Mouse (Mus musculus): ENCODE data around the gene Mycl. TPM values are rescaled to one million over a fixed set of nuclear protein-coding genes. Genes with fewer than 3 reads are reported as not detected.

Gene Mycl
- polyA plus RNA-seq, 1 experiment: 1.6 TPM

DNA sequence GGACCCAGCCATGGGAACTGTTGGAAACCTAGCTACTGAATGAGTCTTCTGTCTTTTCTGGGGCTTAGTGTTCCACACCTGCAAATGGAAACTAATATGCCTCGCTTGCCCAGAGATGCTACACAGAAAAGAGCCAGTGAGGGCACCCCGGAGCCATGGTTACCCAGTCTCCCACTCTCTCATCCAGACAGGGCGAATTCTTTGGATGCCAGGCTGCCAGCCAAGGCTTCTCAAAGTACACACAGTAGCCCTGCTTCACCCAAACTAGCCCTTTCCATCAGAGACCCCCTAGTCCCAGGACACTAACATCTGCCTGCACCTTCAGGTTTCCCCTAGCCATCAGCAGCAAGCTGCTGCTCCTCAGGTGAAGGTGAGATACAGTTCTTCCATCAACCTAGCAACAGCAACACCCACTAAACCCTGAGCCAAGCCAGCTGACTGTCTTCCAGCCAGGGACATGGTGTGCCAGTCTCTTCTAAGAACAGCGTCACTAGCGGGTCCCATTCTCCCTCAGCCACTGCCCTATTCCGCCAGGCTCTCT, 36.9 kb upstream of the Mycl start:
- peak; percentile 69 for DNase-seq
- WGBS: 63% methylated on average over 6 of the region's 6 CpGs
- no peaks in the 10 kb centered on the region for H3K27me3 ChIP-seq (replicated peaks; ENCODE audit: control insufficient read depth, insufficient read depth, low read length)
- H3K27ac ChIP-seq (ENCODE audit: insufficient read depth, low read depth, low read length): no peak overlapping the region
- TF ChIP-seq CTCF (conservative IDR thresholded peaks at IDR 0.05; ENCODE audit: insufficient read depth, insufficient read length, low read depth, low read length) (no peak), POLR2A (IDR thresholded peaks at IDR 0.05; ENCODE audit: low read depth, low read length) (no peak)
- H3K4me1 ChIP-seq (ENCODE audit: control insufficient read depth, insufficient read depth, low read length): peaks cover 9% of the 10 kb centered on the region
- H3K4me3 ChIP-seq (ENCODE audit: insufficient read depth, low read depth, low read length): no peak overlapping the region
- no peaks in the 10 kb centered on the region for H3K36me3 ChIP-seq (ENCODE audit: control insufficient read depth, insufficient read depth, low read length)

DNA sequence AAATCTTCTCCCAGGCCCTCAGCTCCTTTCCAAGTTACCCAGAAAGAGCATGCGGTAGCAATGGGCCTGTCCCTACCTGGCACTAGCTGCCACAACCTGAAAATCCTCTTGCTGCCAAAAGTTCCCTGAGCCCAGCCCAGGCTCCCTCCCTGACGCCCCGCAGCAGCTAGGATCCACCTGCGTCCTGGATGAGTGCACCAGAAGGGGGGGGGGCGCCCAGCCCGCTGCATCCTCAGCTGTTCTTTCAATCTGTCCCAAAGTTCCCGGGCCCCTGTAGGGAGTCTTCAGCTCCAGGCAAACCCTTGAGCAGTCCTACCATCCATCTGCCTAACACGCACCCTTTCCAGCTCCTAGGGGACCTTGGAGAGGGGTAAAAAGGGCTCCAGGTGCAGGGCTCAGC, 35.6 kb upstream of the Mycl start:
- Histone ChIP-seq H3K27ac (ENCODE audit: insufficient read depth, low read depth, low read length) (no peak overlapping the region), H3K36me3 (ENCODE audit: control insufficient read depth, insufficient read depth, low read length) (no peaks in the 10 kb centered on the region), H3K4me1 (ENCODE audit: control insufficient read depth, insufficient read depth, low read length) (peaks cover 5% of the 10 kb centered on the region), H3K4me3 (ENCODE audit: insufficient read depth, low read depth, low read length) (peak overlapping the region; percentile 45), H3K27me3 (replicated peaks; ENCODE audit: control insufficient read depth, insufficient read depth, low read length) (no peaks in the 10 kb centered on the region)
- TF ChIP-seq POLR2A (IDR thresholded peaks at IDR 0.05; ENCODE audit: low read depth, low read length) (no peak), CTCF (conservative IDR thresholded peaks at IDR 0.05; ENCODE audit: insufficient read depth, insufficient read length, low read depth, low read length) (no peak)
- 15% methylated on average over 8 of the region's 8 CpGs for WGBS
- DNase-seq: peak; percentile 36

DNA sequence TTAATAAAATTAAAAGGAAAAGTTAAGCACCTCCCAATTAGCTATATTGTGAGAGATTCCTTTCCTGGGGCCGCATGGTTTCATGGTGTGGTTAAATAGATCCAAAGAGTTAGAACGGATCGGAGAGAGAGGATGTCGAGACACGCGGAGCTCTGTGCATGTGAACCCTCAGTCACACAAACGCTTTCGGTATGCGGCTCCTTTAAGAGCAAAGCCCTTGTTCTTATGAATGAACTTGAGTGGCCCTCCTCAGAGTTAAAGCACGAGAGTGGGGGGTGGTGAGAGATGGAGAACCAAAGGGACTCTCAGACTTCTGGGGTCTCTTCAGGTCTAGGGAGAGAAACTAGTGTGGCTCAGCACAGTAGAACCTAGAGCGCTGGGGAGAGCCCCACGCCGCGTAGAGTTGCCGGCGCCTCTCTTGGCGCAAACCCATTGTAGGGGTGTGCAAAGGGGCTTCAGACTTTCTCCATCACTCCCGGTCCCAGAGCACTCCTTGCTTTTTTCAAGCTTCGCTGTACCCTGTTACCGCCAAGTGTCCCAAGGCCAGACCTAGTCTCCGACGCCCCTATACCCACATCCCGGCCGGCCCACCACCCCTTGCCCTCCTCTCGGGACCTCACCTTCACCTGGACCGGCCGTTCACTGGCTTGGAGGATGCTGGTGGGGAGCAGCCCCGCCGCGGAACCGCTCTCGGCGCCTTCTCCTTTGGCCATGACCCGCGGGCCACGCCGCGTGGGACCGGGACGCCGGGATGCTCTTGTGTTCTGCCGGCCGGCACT, 34.9 kb upstream of the Mycl start:
- Histone ChIP-seq H3K4me1 (ENCODE audit: control insufficient read depth, insufficient read depth, low read length) (no peaks in the 10 kb centered on the region; the same call in 1 of the 2 replicates), H3K4me3 (ENCODE audit: insufficient read depth, low read depth, low read length) (peak overlapping the region; percentile 45), H3K27ac (ENCODE audit: insufficient read depth, low read depth, low read length) (no peak overlapping the region), H3K36me3 (ENCODE audit: control insufficient read depth, insufficient read depth, low read length) (no peaks in the 10 kb centered on the region), H3K27me3 (replicated peaks; ENCODE audit: control insufficient read depth, insufficient read depth, low read length) (no peaks in the 10 kb centered on the region)
- under 1% methylated on average over 43 of the region's 43 CpGs for WGBS
- peak; percentile 44 for DNase-seq
- TF ChIP-seq CTCF (conservative IDR thresholded peaks at IDR 0.05; ENCODE audit: insufficient read depth, insufficient read length, low read depth, low read length): no peak
- no peak for TF ChIP-seq POLR2A (IDR thresholded peaks at IDR 0.05; ENCODE audit: low read depth, low read length)

DNA sequence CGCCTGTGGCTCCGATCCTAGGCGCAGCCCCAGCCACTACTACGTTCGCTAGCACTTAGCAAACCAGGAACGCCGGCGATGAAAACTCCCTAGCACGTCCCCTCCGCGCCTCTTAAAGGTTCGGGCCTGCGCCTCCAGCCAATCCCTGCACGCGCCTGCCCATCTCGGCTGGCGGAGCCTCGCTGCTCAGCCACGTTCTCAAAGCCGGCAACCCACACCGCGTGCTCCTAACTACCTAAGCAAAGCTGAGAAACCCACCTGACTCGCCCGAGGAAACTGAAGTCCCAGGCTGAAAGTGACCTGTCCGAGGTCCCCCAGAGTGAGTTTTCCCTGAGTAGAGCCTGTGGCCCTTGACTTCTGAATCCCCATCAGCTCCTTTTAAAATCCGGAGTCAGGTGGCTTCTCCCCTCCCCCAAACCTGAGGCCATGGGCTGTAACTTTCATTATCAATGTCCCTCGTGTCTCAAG, 34.3 kb upstream of the Mycl start, which contains the start of gene Mfsd2a:
Gene Mfsd2a, minus strand, starts transcription at position 89 of the 468 bp plus-strand sequence.
- TF ChIP-seq CTCF (conservative IDR thresholded peaks at IDR 0.05; ENCODE audit: insufficient read depth, insufficient read length, low read depth, low read length): no peak
- TF ChIP-seq POLR2A (IDR thresholded peaks at IDR 0.05; ENCODE audit: low read depth, low read length): no peak
- Histone ChIP-seq H3K4me1 (ENCODE audit: control insufficient read depth, insufficient read depth, low read length) (no peaks in the 10 kb centered on the region), H3K27me3 (replicated peaks; ENCODE audit: control insufficient read depth, insufficient read depth, low read length) (no peaks in the 10 kb centered on the region), H3K36me3 (ENCODE audit: control insufficient read depth, insufficient read depth, low read length) (no peaks in the 10 kb centered on the region), H3K27ac (ENCODE audit: insufficient read depth, low read depth, low read length) (no peak within 1 kb of the TSS), H3K4me3 (ENCODE audit: insufficient read depth, low read depth, low read length) (peak within 1 kb of the TSS; percentile 45)
- 4% methylated on average over 27 of the region's 27 CpGs for WGBS
- DNase-seq: peak; percentile 81

DNA sequence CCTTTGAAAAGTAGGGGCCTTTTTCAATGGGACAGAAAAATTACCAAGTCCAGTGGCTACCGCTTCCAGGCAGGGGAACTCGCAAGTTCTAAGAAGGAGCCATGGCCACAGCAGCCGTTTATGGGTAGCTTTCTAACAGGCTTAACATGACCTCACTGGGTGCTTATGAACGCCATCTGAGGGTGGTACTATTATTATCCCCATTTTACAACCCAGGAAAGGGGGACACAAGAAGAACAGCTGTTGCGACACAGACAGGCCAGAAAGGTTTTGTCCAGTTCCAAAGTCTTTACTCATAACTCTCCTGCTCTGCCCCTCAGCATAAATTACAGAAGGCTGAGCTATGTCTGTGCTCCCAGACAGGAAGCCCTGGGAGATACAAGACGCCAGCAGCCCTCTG, 33.9 kb upstream of the Mycl start:
- WGBS: 59% methylated on average over 6 of the region's 6 CpGs
- H3K4me1 ChIP-seq (ENCODE audit: control insufficient read depth, insufficient read depth, low read length): no peaks in the 10 kb centered on the region; the same call in 1 of the 2 replicates
- DNase-seq: peak; percentile 25
- no peak overlapping the region for H3K4me3 ChIP-seq (ENCODE audit: insufficient read depth, low read depth, low read length)
- no peak overlapping the region for H3K27ac ChIP-seq (ENCODE audit: insufficient read depth, low read depth, low read length)
- no peak for TF ChIP-seq POLR2A (IDR thresholded peaks at IDR 0.05; ENCODE audit: low read depth, low read length)
- no peak for TF ChIP-seq CTCF (conservative IDR thresholded peaks at IDR 0.05; ENCODE audit: insufficient read depth, insufficient read length, low read depth, low read length)
- no peaks in the 10 kb centered on the region for H3K36me3 ChIP-seq (ENCODE audit: control insufficient read depth, insufficient read depth, low read length)
- no peaks in the 10 kb centered on the region for H3K27me3 ChIP-seq (replicated peaks; ENCODE audit: control insufficient read depth, insufficient read depth, low read length)

DNA sequence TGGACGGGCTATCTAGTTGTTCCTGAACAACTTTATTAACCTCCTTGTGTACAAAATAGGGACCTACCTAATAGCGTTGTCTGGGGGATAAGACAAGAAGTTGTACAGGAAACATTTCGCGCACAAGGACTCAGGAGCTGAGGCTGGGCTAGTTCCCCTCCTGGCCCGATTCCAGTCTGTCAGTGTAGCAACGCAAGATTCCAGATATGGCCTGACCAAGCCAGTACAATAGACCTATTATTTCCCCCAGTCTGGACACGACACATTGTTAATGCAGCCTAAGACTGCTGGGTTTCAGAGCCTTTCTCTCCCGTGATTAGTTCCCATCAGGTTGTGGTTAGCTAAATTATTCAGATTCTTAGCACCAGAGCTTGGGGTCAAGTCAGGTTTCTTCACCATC, 32.7 kb upstream of the Mycl start:
- Histone ChIP-seq H3K4me3 (ENCODE audit: insufficient read depth, low read depth, low read length) (no peak overlapping the region), H3K36me3 (ENCODE audit: control insufficient read depth, insufficient read depth, low read length) (no peaks in the 10 kb centered on the region), H3K4me1 (ENCODE audit: control insufficient read depth, insufficient read depth, low read length) (no peaks in the 10 kb centered on the region; the same call in 1 of the 2 replicates), H3K27me3 (replicated peaks; ENCODE audit: control insufficient read depth, insufficient read depth, low read length) (no peaks in the 10 kb centered on the region), H3K27ac (ENCODE audit: insufficient read depth, low read depth, low read length) (no peak overlapping the region)
- DNase-seq: no peak
- TF ChIP-seq CTCF (conservative IDR thresholded peaks at IDR 0.05; ENCODE audit: insufficient read depth, insufficient read length, low read depth, low read length) (no peak), POLR2A (IDR thresholded peaks at IDR 0.05; ENCODE audit: low read depth, low read length) (no peak)
- 68% methylated on average over 8 of the region's 8 CpGs for WGBS

DNA sequence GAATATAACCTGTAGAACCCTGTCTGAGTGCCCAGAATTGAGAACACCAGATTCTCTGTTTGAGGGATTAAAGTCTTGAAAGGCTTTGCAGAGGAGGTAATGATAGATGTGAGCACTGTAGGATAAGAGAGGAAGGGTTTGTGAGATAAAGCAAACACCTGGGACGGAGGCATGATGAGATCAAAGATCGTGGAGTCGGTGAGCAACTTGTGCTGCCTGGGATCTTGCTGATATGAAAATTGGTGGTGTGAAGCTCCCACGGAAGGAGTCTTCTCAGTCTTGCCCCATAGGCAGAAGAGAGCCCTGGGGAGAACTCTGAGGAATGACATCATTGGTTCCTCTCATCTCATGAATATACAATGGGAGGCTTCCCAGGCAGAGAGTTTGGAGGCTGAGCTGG, 27.3 kb upstream of the Mycl start:
- H3K4me3 ChIP-seq (ENCODE audit: insufficient read depth, low read depth, low read length): no peak overlapping the region
- peaks cover 3% of the 10 kb centered on the region; the same call in 1 of the 2 replicates for H3K4me1 ChIP-seq (ENCODE audit: control insufficient read depth, insufficient read depth, low read length)
- H3K36me3 ChIP-seq (ENCODE audit: control insufficient read depth, insufficient read depth, low read length): no peaks in the 10 kb centered on the region
- H3K27ac ChIP-seq (ENCODE audit: insufficient read depth, low read depth, low read length): no peak overlapping the region
- H3K27me3 ChIP-seq (replicated peaks; ENCODE audit: control insufficient read depth, insufficient read depth, low read length): no peaks in the 10 kb centered on the region
- TF ChIP-seq CTCF (conservative IDR thresholded peaks at IDR 0.05; ENCODE audit: insufficient read depth, insufficient read length, low read depth, low read length) (no peak), POLR2A (IDR thresholded peaks at IDR 0.05; ENCODE audit: low read depth, low read length) (no peak)
- WGBS: 92% methylated on average over 4 of the region's 4 CpGs
- no peak for DNase-seq
